Mouse (Mus musculus) kidney, embryonic 14.5 days (tissue): ENCODE results near the gene Thyn1. TPM values are rescaled to one million over a fixed set of nuclear protein-coding genes. Genes with fewer than 3 reads are reported as not detected.
A peak's percentile ranks its signal among the peaks of the same experiment; 100 is the strongest.

Experiments
- ATAC-seq: fragments of 200-750 bp; cut with Nextera tagmentation; 2 replicates; pipeline ENCODE4 v1.8.0; 2017; ENCODE audit warnings: moderate number of reproducible peaks, mild to moderate bottlenecking, moderate TSS enrichment, moderate library complexity; ENCODE audit not compliant: low FRiP score, low TSS enrichment
- H3K27ac ChIP-seq: fragments of 300-500 bp; sonication (generic); 2 replicates; pipeline ENCODE4 v1.5.1; 2014; ENCODE audit warnings: low read depth, mild to moderate bottlenecking, low read length, moderate library complexity, mixed read lengths
- H3K27me3 ChIP-seq: fragments of 300-500 bp; sonication (generic); 2 replicates; pipeline ENCODE4 v1.6.1; 2014; ENCODE audit warnings: mild to moderate bottlenecking, low read length; ENCODE audit not compliant: control insufficient read depth, insufficient read depth
- H3K36me3 ChIP-seq: fragments of 300-500 bp; sonication (generic); 2 replicates; pipeline ENCODE4 v1.6.1; 2014; ENCODE audit warnings: low read length, mixed read lengths; ENCODE audit not compliant: control insufficient read depth, insufficient read depth
- H3K4me1 ChIP-seq: fragments of 300-500 bp; sonication (generic); 2 replicates; pipeline ENCODE4 v1.6.1; 2014; ENCODE audit warnings: low read length, mixed read lengths; ENCODE audit not compliant: control insufficient read depth, insufficient read depth
- H3K4me2 ChIP-seq: fragments of 300-500 bp; sonication (generic); replicated peaks from 2 replicates; pipeline ENCODE4 v1.6.1; 2014; ENCODE audit warnings: low read depth, mild to moderate bottlenecking, low read length
- H3K4me3 ChIP-seq: fragments of 300-500 bp; sonication (generic); 2 replicates; pipeline ENCODE4 v1.5.1; 2014; ENCODE audit warnings: mild to moderate bottlenecking, low read length
- H3K9ac ChIP-seq: fragments of 300-500 bp; sonication (generic); 2 replicates; pipeline ENCODE4 v1.6.1; 2014; ENCODE audit warnings: low read depth, mild to moderate bottlenecking, low read length, moderate library complexity
- H3K9me3 ChIP-seq: fragments of 300-500 bp; sonication (generic); 2 replicates; pipeline ENCODE4 v1.6.1; 2016; ENCODE audit warnings: low read length; ENCODE audit not compliant: control insufficient read depth
- WGBS: fragments of 180-500 bp; shearing (Covaris S2); extraction: QIAGEN DNeasy Blood & Tissue Kit; methylation state at CpG from one replicate; pipeline ENCODE4 v1.1.7; 2014; 5-methylcytosine and 5-hydroxymethylcytosine counted together
- polyA plus RNA-seq: library from polyadenylated mRNA; unstranded; fragments of >200 nt; fragmentation: Nextera tagmentation; extraction: Ambion mirVana; gene quantifications from 2 replicates; pipeline ENCODE4 v1.2.1, GENCODE M21; 2014

Thyn1 gene
- polyA plus RNA-seq, 1 experiment from 2014 or later, result 173 TPM

GRCm38 (mm10) chr9:27026708-27027107, 27.2 kb downstream of the Thyn1 start:
- 72% methylated on average over 1 of the region's 1 CpGs for WGBS
- H3K36me3 ChIP-seq, result peaks cover 11% of the 10 kb centered on the region; the same call in 1 of the 2 replicates

GRCm38 (mm10) chr9:27029022-27029827, 29.7 kb downstream of the Thyn1 start:
- no peaks in the 10 kb centered on the region for H3K27me3 ChIP-seq
- ATAC-seq, result no peak
- WGBS, result under 1% methylated on average over 52 of the region's 52 CpGs

More at GRCm38 (mm10) chr9:27026708-27027107, 27.2 kb downstream of the Thyn1 start:
- no peak overlapping the region for H3K4me2 ChIP-seq
- ATAC-seq, result no peak
- H3K4me1 ChIP-seq, result peaks cover 25% of the 10 kb centered on the region
- no peaks in the 10 kb centered on the region for H3K9me3 ChIP-seq
- H3K27ac ChIP-seq, result no peak overlapping the region
- H3K4me3 ChIP-seq, result no peak overlapping the region
- no peaks in the 10 kb centered on the region for H3K27me3 ChIP-seq
- H3K9ac ChIP-seq, result no peak overlapping the region

GRCm38 (mm10) chr9:27029828-27030762, 30.6 kb downstream of the Thyn1 start, which contains the start of the genes Vps26b and Ncapd3:
Gene Vps26b, minus strand, starts transcription at chr9:27030065.
Gene Ncapd3, plus strand, starts transcription at chr9:27030175.
- peaks cover 4% of the 10 kb centered on the region; the same call in 1 of the 2 replicates for H3K36me3 ChIP-seq
- peak within 1 kb of the TSS; percentile 88 for H3K4me2 ChIP-seq
- WGBS, result under 1% methylated on average over 73 of the region's 80 CpGs
- peak; percentile 95 for ATAC-seq
- H3K27ac ChIP-seq, result peak within 1 kb of the TSS; percentile 90
- H3K9me3 ChIP-seq, result no peaks in the 10 kb centered on the region
- H3K4me3 ChIP-seq, result peak within 1 kb of the TSS; percentile 97
- peaks cover 29% of the 10 kb centered on the region for H3K4me1 ChIP-seq
- H3K9ac ChIP-seq, result peak within 1 kb of the TSS; percentile 94
- H3K27me3 ChIP-seq, result no peaks in the 10 kb centered on the region

More at GRCm38 (mm10) chr9:27029022-27029827, 29.7 kb downstream of the Thyn1 start:
- H3K4me3 ChIP-seq, result peak overlapping the region; percentile 97
- H3K36me3 ChIP-seq, result peaks cover 3% of the 10 kb centered on the region; the same call in 1 of the 2 replicates
- H3K4me2 ChIP-seq, result peak overlapping the region; percentile 88
- H3K27ac ChIP-seq, result peak overlapping the region; percentile 90
- peak overlapping the region; percentile 94 for H3K9ac ChIP-seq
- peaks cover 29% of the 10 kb centered on the region for H3K4me1 ChIP-seq
- no peaks in the 10 kb centered on the region for H3K9me3 ChIP-seq

- H3K27ac ChIP-seq, result no peak overlapping the region
- peak overlapping the region; percentile 68 for H3K4me2 ChIP-seq
- no peak; the same call in 1 of the 2 replicates for ATAC-seq
- peak overlapping the region; percentile 94 for H3K9ac ChIP-seq
- no peaks in the 10 kb centered on the region for H3K9me3 ChIP-seq
- peaks cover 29% of the 10 kb centered on the region for H3K4me1 ChIP-seq
- H3K27me3 ChIP-seq, result no peaks in the 10 kb centered on the region
- peak overlapping the region; percentile 97 for H3K4me3 ChIP-seq
- WGBS, result 0% methylated on average over 17 of the region's 17 CpGs
- H3K36me3 ChIP-seq, result peaks cover 4% of the 10 kb centered on the region; the same call in 1 of the 2 replicates
These were observed 31.2 kb downstream of the Thyn1 start for GRCm38 (mm10) chr9:27030763-27031100.

GRCm38 (mm10) chr9:27043892-27044291, 44.4 kb downstream of the Thyn1 start:
- H3K27ac ChIP-seq, result no peak overlapping the region

GRCm38 (mm10) chr9:27049492-27049891, 50.0 kb downstream of the Thyn1 start:
- ATAC-seq, result no peak
- Histone ChIP-seq H3K36me3 (peaks cover 87% of the 10 kb centered on the region), H3K27me3 (no peaks in the 10 kb centered on the region), H3K4me2 (no peak overlapping the region), H3K27ac (no peak overlapping the region), H3K9me3 (no peaks in the 10 kb centered on the region), H3K4me3 (no peak overlapping the region), H3K9ac (no peak overlapping the region), H3K4me1 (no peaks in the 10 kb centered on the region)
- WGBS, result 93% methylated on average over 2 of the region's 2 CpGs

More at GRCm38 (mm10) chr9:27043892-27044291, 44.4 kb downstream of the Thyn1 start:
- Histone ChIP-seq H3K4me1 (no peaks in the 10 kb centered on the region), H3K36me3 (peaks cover 80% of the 10 kb centered on the region), H3K4me3 (no peak overlapping the region), H3K4me2 (no peak overlapping the region), H3K9me3 (no peaks in the 10 kb centered on the region), H3K9ac (no peak overlapping the region), H3K27me3 (no peaks in the 10 kb centered on the region)
- ATAC-seq, result no peak
- WGBS, result 92% methylated on average over 5 of the region's 5 CpGs

Other genes starting within 250 kb of the Thyn1 start
- 23.9 and 36.7 TPM in 2 replicates for gene Glb1l2, start 193.2 kb upstream of the Thyn1 start, polyA plus RNA-seq
- not detected in 2 replicates for gene Glb1l3, start 138.8 kb upstream of the Thyn1 start, polyA plus RNA-seq
- not detected in 2 replicates for gene Gm1110, start 76.6 kb upstream of the Thyn1 start, polyA plus RNA-seq
- 36.2 and 40.6 TPM in 2 replicates for gene Acad8, start 144 bp upstream of the Thyn1 start, polyA plus RNA-seq
- gene Vps26b, start 30.4 kb downstream of the Thyn1 start, polyA plus RNA-seq, result 24.1 and 42.3 TPM in 2 replicates
- 25.6 and 41.3 TPM in 2 replicates for gene Ncapd3, start 30.5 kb downstream of the Thyn1 start, polyA plus RNA-seq
- gene Jam3, start 155.7 kb downstream of the Thyn1 start, polyA plus RNA-seq, result 75.1 and 78.3 TPM in 2 replicates